Mouse (Mus musculus) heart, postnatal 4 days (tissue): ENCODE results near the gene Irf9. TPM values are rescaled to one million over a fixed set of nuclear protein-coding genes. Genes with fewer than 3 reads are reported as not detected.
A peak's percentile ranks its signal among the peaks of the same experiment; 100 is the strongest.

ENCODE experiments used
- DNase-seq: peaks from one replicate; pipeline ENCODE4 v3.0.0; 2021
- total RNA-seq, 2 experiments: library from RNA; stranded (reverse); gene quantifications; 2 replicates each; pipeline ENCODE4 v1.2.3; 2021

Irf9 gene
- total RNA-seq, 2 experiments from 2014 or later = 7.6 to 9.9 TPM

GRCm38 (mm10) chr14:55581981-55582681, 21.2 kb upstream of the Irf9 start:
- DNase-seq = no peak

GRCm38 (mm10) chr14:55584303-55584701, 19.1 kb upstream of the Irf9 start:
- DNase-seq = no peak

- DNase-seq = peak; percentile 75
These were observed 18.4 kb upstream of the Irf9 start, which contains the start of gene Emc9 for GRCm38 (mm10) chr14:55584702-55585565. Emc9 (minus strand) TSS chr14:55585302.

GRCm38 (mm10) chr14:55585566-55585960, 17.8 kb upstream of the Irf9 start:
- no peak for DNase-seq

- DNase-seq = no peak
These were observed 17.2 kb upstream of the Irf9 start for GRCm38 (mm10) chr14:55586149-55586548.

- DNase-seq = no peak
These were observed 14.1 kb upstream of the Irf9 start for GRCm38 (mm10) chr14:55589271-55589670.

- DNase-seq = no peak
These were observed 13.5 kb upstream of the Irf9 start for GRCm38 (mm10) chr14:55589771-55590448.

- DNase-seq = peak; percentile 95
These were observed 12.5 kb upstream of the Irf9 start, which contains the start of gene Psme2 for GRCm38 (mm10) chr14:55590748-55591330. Psme2 (minus strand) TSS chr14:55591113.

- peak; percentile 95 for DNase-seq
These were observed 12.0 kb upstream of the Irf9 start, which contains the start of gene Rnf31 for GRCm38 (mm10) chr14:55591331-55591891. Rnf31 (plus strand) TSS chr14:55591708.

GRCm38 (mm10) chr14:55592226-55592625, 11.1 kb upstream of the Irf9 start:
- DNase-seq = no peak

- no peak for DNase-seq
These were observed 7.2 kb upstream of the Irf9 start for GRCm38 (mm10) chr14:55596036-55596690.

GRCm38 (mm10) chr14:55598521-55599390, 4.6 kb upstream of the Irf9 start:
- DNase-seq = no peak

- peak; percentile 93 for DNase-seq
These were observed 534 bp downstream of the Irf9 start for GRCm38 (mm10) chr14:55603633-55604576.

GRCm38 (mm10) chr14:55604823-55605222, 1.5 kb downstream of the Irf9 start:
- no peak for DNase-seq

- no peak for DNase-seq
These were observed 2.5 kb downstream of the Irf9 start for GRCm38 (mm10) chr14:55605743-55606459.

GRCm38 (mm10) chr14:55608339-55608738, 5.0 kb downstream of the Irf9 start:
- DNase-seq = no peak

GRCm38 (mm10) chr14:55613346-55613745, 10.0 kb downstream of the Irf9 start:
- no peak for DNase-seq

- no peak for DNase-seq
These were observed 11.3 kb downstream of the Irf9 start for GRCm38 (mm10) chr14:55614565-55615178.
